Mouse (Mus musculus): ENCODE measurements around the gene Hist1h2ad. TPM values are rescaled to one million over a fixed set of nuclear protein-coding genes. Genes with fewer than 3 reads are reported as not detected.
A peak's percentile ranks its signal among the peaks of the same experiment; 100 is the strongest.
"Not testable (repeated sequence)": the region's sequence is repeated elsewhere in the genome, so short reads cannot be mapped to it uniquely, and the experiment has no call there.

Hist1h2ad gene
- not detected in 2 replicates for polyA plus RNA-seq (2015; fragmentation: Nextera tagmentation; extraction: Ambion mirVana)

DNA sequence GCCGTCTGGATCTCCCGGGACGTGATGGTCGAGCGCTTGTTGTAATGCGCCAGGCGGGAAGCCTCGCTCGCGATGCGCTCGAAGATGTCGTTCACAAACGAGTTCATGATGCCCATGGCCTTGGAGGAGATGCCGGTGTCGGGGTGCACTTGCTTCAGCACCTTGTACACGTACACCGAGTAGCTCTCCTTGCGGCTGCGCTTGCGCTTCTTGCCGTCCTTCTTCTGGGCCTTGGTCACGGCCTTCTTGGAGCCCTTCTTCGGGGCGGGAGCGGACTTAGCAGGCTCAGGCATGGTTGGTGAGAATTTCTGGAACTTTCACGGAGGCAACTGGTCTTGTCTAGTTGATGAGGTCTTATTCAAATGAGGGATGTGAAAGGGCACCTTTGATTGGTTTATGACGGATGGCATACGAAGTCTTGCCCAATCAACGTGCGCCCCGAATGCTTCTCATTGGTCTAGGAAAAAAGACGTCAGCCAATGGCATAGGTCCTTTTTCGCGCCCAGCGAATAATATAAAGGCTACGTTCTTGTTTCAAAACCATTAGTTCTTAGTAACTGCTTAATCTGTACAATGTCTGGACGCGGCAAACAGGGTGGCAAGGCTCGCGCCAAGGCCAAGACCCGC lies at the start of gene Hist1h2ad, which contains the start of gene Hist1h2bf:
Hist1h2ad (plus strand) TSS at position 484 of the 627 bp plus-strand sequence.
Hist1h2bf (minus strand) TSS at position 299 of the 627 bp plus-strand sequence.
- H3K36me3 ChIP-seq, H3K27me3 ChIP-seq, H3K9me3 ChIP-seq: not testable (repeated sequence)
- Histone ChIP-seq H3K9ac (peak within 1 kb of the TSS; percentile 29; the same call in 1 of the 2 replicates), H3K4me2 (peak within 1 kb of the TSS; percentile 58), H3K4me3 (peak within 1 kb of the TSS; percentile 43), H3K27ac (replicated peaks) (peak within 1 kb of the TSS; percentile 87), H3K4me1 (replicated peaks) (peaks cover 41% of the 10 kb centered on the region)
- ATAC-seq (ENCODE audit: low FRiP score, low read depth), result peak; percentile 93
- WGBS, result under 1% methylated on average over 42 of the region's 42 CpGs

- Histone ChIP-seq H3K9ac (no peak overlapping the region), H3K4me2 (peak overlapping the region; percentile 23), H3K4me3 (no peak overlapping the region), H3K27ac (replicated peaks) (no peak overlapping the region), H3K27me3 (no peaks in the 10 kb centered on the region), H3K9me3 (no peaks in the 10 kb centered on the region), H3K4me1 (replicated peaks) (peaks cover 21% of the 10 kb centered on the region), H3K36me3 (no peaks in the 10 kb centered on the region)
- ATAC-seq (ENCODE audit: low FRiP score, low read depth), result no peak
- 9% methylated on average over 5 of the region's 5 CpGs for WGBS
Measured at GRCm38 (mm10) chr13:23524654-23525053, 49.5 kb upstream of the Hist1h2ad start.

- Histone ChIP-seq H3K4me2 (peak overlapping the region; percentile 57), H3K9ac (no peak overlapping the region), H3K4me1 (replicated peaks) (peaks cover 24% of the 10 kb centered on the region), H3K27ac (replicated peaks) (no peak overlapping the region), H3K27me3 (no peaks in the 10 kb centered on the region), H3K4me3 (peak overlapping the region; percentile 52), H3K36me3 (no peaks in the 10 kb centered on the region), H3K9me3 (no peaks in the 10 kb centered on the region)
- ATAC-seq (ENCODE audit: low FRiP score, low read depth), result no peak
- 2% methylated on average over 10 of the region's 10 CpGs for WGBS
Measured at GRCm38 (mm10) chr13:23525901-23526300, 48.3 kb upstream of the Hist1h2ad start.

DNA sequence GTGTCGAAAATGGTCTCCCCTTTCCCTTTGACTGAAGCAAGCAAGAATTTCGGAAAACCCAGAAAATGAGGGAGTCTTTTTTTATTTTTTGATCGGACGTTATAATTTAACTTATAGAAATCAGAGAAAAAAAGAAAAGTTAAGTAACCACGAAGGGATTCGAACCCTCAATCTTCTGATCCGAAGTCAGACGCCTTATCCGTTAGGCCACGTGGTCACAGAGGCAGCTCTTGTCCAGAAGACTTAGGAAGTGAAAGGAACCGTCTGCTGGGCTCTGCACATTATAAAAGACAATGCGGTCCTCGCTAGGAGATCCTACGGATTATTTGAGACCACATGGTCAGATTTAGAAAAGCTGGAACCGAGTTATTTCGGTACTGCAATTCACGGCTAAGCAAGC lies 47.9 kb upstream of the Hist1h2ad start:
- Histone ChIP-seq H3K4me2 (peak overlapping the region; percentile 57), H3K4me3 (peak overlapping the region; percentile 52), H3K27ac (replicated peaks) (peak overlapping the region; percentile 79), H3K9me3 (no peaks in the 10 kb centered on the region), H3K27me3 (no peaks in the 10 kb centered on the region), H3K36me3 (no peaks in the 10 kb centered on the region), H3K9ac (peak overlapping the region; percentile 42), H3K4me1 (replicated peaks) (peaks cover 24% of the 10 kb centered on the region)
- peak; percentile 62 for ATAC-seq (ENCODE audit: low FRiP score, low read depth)
- under 1% methylated on average over 17 of the region's 17 CpGs for WGBS

GRCm38 (mm10) chr13:23529005-23529404 lies 45.2 kb upstream of the Hist1h2ad start:
- Histone ChIP-seq H3K9ac (no peak overlapping the region), H3K36me3 (no peaks in the 10 kb centered on the region), H3K27ac (replicated peaks) (no peak overlapping the region), H3K4me1 (replicated peaks) (peaks cover 41% of the 10 kb centered on the region), H3K4me3 (no peak overlapping the region), H3K9me3 (no peaks in the 10 kb centered on the region), H3K27me3 (no peaks in the 10 kb centered on the region), H3K4me2 (no peak overlapping the region)
- WGBS, result 57% methylated on average over 5 of the region's 5 CpGs
- no peak for ATAC-seq (ENCODE audit: low FRiP score, low read depth)

GRCm38 (mm10) chr13:23529480-23530165 lies 44.6 kb upstream of the Hist1h2ad start:
- no peak for ATAC-seq (ENCODE audit: low FRiP score, low read depth)
- Histone ChIP-seq H3K27me3 (no peaks in the 10 kb centered on the region), H3K9ac (peak overlapping the region; percentile 62), H3K4me1 (replicated peaks) (peaks cover 48% of the 10 kb centered on the region), H3K9me3 (no peaks in the 10 kb centered on the region), H3K27ac (replicated peaks) (peak overlapping the region; percentile 96), H3K4me3 (peak overlapping the region; percentile 52), H3K36me3 (no peaks in the 10 kb centered on the region), H3K4me2 (peak overlapping the region; percentile 89)
- 33% methylated on average over 2 of the region's 2 CpGs for WGBS

DNA sequence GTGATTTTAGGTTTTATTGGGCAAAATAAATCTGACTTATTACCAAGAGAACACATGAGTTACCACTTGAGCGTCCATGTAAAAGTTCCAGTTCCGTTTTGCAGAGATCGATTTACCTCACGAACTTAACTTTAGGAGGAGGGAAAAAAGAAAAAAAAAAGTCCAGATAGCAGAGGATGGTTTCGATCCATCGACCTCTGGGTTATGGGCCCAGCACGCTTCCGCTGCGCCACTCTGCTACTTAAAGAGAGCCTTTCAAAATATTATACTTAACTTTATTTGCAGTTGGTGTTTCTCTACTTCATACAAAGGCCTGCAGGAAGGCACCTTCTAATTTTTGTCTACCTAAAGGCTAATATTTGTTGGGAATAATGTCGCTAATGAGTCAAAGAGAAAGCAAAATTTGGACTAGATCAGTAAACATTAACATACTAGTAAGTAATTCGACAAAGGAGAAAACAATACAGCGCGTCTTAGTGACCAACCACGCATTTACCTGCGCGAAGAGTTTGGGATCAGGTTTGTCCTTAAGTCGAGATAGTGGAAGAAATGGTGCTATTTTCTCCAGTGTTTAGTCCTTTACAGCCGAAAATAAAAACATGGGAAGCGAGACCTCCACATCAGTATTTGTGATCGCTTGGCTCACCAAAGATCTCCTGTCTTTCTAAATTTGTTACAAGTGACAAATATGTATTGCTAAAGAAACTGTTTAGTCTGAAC lies 43.8 kb upstream of the Hist1h2ad start:
- Histone ChIP-seq H3K27ac (replicated peaks) (peak overlapping the region; percentile 96), H3K9me3 (no peaks in the 10 kb centered on the region)
- no peak for ATAC-seq (ENCODE audit: low FRiP score, low read depth)

DNA sequence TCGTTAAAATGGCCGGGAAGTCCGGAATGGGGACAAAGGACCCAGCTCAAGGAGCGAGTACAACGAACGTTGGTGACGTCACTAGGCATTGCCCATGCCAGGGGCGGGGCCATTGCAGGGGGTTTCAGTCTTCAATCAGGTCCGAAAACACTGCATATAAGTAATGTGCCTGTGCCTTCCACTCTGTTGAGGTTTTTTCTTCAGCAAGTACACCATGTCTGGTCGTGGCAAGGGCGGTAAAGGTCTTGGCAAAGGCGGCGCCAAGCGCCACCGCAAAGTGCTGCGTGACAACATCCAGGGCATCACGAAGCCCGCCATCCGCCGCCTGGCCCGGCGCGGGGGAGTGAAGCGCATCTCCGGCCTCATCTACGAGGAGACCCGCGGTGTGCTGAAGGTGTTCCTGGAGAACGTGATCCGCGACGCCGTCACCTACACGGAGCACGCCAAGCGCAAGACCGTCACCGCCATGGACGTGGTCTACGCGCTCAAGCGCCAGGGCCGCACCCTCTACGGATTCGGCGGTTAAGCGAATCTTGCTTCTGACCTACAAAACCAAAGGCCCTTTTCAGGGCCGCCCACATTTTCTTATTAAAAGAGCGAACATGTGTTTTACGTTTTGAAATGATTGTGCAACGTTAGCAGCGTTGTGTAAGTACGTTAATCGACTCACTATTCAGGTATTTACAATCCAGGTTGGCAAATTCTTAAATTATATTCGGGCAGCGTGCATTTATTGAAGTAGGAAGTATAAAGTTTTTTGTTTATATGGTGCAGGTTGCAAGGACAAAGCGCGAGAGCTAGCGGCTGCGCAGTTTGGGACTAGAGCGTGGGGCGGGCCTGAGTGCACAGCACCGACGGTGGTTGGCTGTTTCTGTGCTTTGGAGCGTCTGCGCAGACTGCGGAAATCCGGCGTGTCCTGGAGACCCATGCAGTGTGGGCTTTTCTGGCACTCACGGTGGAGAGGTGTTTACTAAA lies 43.0 kb upstream of the Hist1h2ad start, which contains the start of gene Hist1h4h:
Hist1h4h (plus strand) TSS at position 150 of the 975 bp plus-strand sequence.
- peak within 1 kb of the TSS; percentile 62 for H3K9ac ChIP-seq
- under 1% methylated on average over 60 of the region's 70 CpGs for WGBS
- peak; percentile 85 for ATAC-seq (ENCODE audit: low FRiP score, low read depth)
- peak within 1 kb of the TSS; percentile 89 for H3K4me2 ChIP-seq
- peak within 1 kb of the TSS; percentile 52 for H3K4me3 ChIP-seq
- no peaks in the 10 kb centered on the region for H3K9me3 ChIP-seq
- H3K36me3 ChIP-seq, result no peaks in the 10 kb centered on the region
- H3K27ac ChIP-seq (replicated peaks), result peak within 1 kb of the TSS; percentile 96
- H3K27me3 ChIP-seq, result no peaks in the 10 kb centered on the region
- peaks cover 48% of the 10 kb centered on the region for H3K4me1 ChIP-seq (replicated peaks)

More for the DNA sequence above, 43.8 kb upstream of the Hist1h2ad start:
- peak overlapping the region; percentile 62 for H3K9ac ChIP-seq
- H3K4me3 ChIP-seq, result peak overlapping the region; percentile 52
- peaks cover 51% of the 10 kb centered on the region for H3K4me1 ChIP-seq (replicated peaks)
- H3K27me3 ChIP-seq, result no peaks in the 10 kb centered on the region
- no peaks in the 10 kb centered on the region for H3K36me3 ChIP-seq
- H3K4me2 ChIP-seq, result peak overlapping the region; percentile 89
- under 1% methylated on average over 20 of the region's 20 CpGs for WGBS

- H3K9me3 ChIP-seq, result no peaks in the 10 kb centered on the region
- H3K27ac ChIP-seq (replicated peaks), result peak overlapping the region; percentile 96
- H3K27me3 ChIP-seq, result no peaks in the 10 kb centered on the region
- peak overlapping the region; percentile 89 for H3K4me2 ChIP-seq
- no peaks in the 10 kb centered on the region for H3K36me3 ChIP-seq
- H3K9ac ChIP-seq, result peak overlapping the region; percentile 62
- 23% methylated on average over 9 of the region's 9 CpGs for WGBS
- peaks cover 43% of the 10 kb centered on the region for H3K4me1 ChIP-seq (replicated peaks)
- ATAC-seq (ENCODE audit: low FRiP score, low read depth), result no peak
- peak overlapping the region; percentile 52 for H3K4me3 ChIP-seq
Measured at GRCm38 (mm10) chr13:23532262-23533075, 41.7 kb upstream of the Hist1h2ad start.

DNA sequence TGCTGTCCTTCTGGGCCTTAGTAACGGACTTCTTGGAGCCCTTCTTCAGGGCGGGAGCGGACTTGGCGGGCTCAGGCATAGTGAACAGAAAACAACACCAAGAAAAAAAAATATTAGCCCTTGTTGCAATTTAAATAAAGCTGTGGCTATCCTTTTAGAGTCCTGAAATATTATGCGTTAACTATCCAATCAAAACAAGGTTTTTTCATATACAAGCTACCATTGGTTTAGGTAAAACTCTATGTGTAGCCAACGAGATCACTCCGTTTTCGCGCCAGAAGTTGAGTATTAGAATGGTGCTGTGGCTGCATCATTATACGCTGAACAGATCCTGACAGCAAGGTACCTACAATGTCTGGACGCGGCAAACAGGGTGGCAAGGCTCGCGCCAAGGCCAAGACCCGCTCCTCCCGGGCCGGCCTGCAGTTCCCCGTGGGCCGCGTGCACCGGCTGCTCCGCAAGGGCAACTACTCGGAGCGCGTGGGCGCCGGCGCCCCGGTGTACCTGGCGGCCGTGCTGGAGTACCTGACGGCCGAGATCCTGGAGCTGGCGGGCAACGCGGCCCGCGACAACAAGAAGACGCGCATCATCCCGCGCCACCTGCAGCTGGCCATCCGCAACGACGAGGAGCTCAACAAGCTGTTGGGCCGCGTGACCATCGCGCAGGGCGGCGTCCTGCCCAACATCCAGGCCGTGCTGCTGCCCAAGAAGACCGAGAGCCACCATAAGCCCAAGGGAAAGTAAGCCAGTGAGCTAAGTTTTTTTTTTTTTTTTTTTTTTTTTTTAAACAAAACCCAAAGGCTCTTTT lies 40.4 kb upstream of the Hist1h2ad start, which contains the start of gene Hist1h2af:
Hist1h2af (plus strand) TSS at position 347 of the 808 bp plus-strand sequence.
- 0% methylated on average over 32 of the region's 53 CpGs for WGBS
- Histone ChIP-seq H3K4me2 (peak within 1 kb of the TSS; percentile 89), H3K9ac (peak within 1 kb of the TSS; percentile 36), H3K27ac (replicated peaks) (peak within 1 kb of the TSS; percentile 96), H3K4me1 (replicated peaks) (peaks cover 43% of the 10 kb centered on the region), H3K4me3 (peak within 1 kb of the TSS; percentile 52)
- not testable (repeated sequence) for H3K9me3 ChIP-seq, H3K27me3 ChIP-seq, H3K36me3 ChIP-seq
- peak; percentile 40 for ATAC-seq (ENCODE audit: low FRiP score, low read depth)

Data from hindbrain, embryonic 15.5 days (tissue).